Mouse (Mus musculus) bone marrow macrophage, adult 2 months (primary cell): ENCODE measurements around the gene Pgd.

Source experiments
- CTCF ChIP-seq: IDR thresholded peaks from 2 replicates; pipeline ENCODE4 v1.5.1; 2012; ENCODE audit warnings: low read depth, mild to moderate bottlenecking, low read length, moderate library complexity
- POLR2A ChIP-seq: IDR thresholded peaks from 2 replicates; pipeline ENCODE4 v1.6.1; 2012; ENCODE audit warnings: mild to moderate bottlenecking, low read depth, low read length, borderline replicate concordance

- no peak for TF ChIP-seq CTCF
- TF ChIP-seq POLR2A: no peak
Measured at GRCm38 (mm10) chr4:149202467-149202866, 35.9 kb upstream of the Pgd start.
